Mouse (Mus musculus) gastrocnemius, postnatal 4 days (tissue): ENCODE measurements at regions not wholly inside any gene's neighbourhood (a gene's known extent, or its start where the extent isn't known, plus 50 kb on each side); places are given as distances from the start of the nearest gene placed in this dataset.

ENCODE experiments used
- DNase-seq, 2 experiments: peaks; one replicate each; pipeline ENCODE4 v3.0.0; 2021 to 2022; ENCODE audit warnings: low spot score in 2 of 2, mixed read lengths in 2 of 2

- DNase-seq = no peak
Measured at GRCm38 (mm10) chr5:51144842-51145241, 422.7 kb downstream of the Ppargc1a start.

GRCm38 (mm10) chr5:51125091-51125490, 442.4 kb downstream of the Ppargc1a start:
- DNase-seq = no peak

- no peak for DNase-seq
Measured at GRCm38 (mm10) chr5:51110006-51110405, 457.5 kb downstream of the Ppargc1a start.

- DNase-seq = no peak
Measured at GRCm38 (mm10) chr5:51108737-51109136, 458.8 kb downstream of the Ppargc1a start.

- no peak for DNase-seq
Measured at GRCm38 (mm10) chr5:51108181-51108580, 459.3 kb downstream of the Ppargc1a start.

- DNase-seq = no peak
Measured at GRCm38 (mm10) chr5:51099902-51100301, 467.6 kb downstream of the Ppargc1a start.

- DNase-seq = no peak
Measured at GRCm38 (mm10) chr5:51072674-51073468, 494.7 kb downstream of the Ppargc1a start.

GRCm38 (mm10) chr5:51072146-51072545, 495.4 kb downstream of the Ppargc1a start:
- DNase-seq = no peak

GRCm38 (mm10) chr5:51069668-51070067, 497.9 kb downstream of the Ppargc1a start:
- DNase-seq = no peak

- DNase-seq = no peak
Measured at GRCm38 (mm10) chr5:51045872-51046271, 521.7 kb downstream of the Ppargc1a start.

GRCm38 (mm10) chr5:51041541-51042217, 525.8 kb downstream of the Ppargc1a start:
- DNase-seq = no peak

- DNase-seq = peak in 1 of 2 experiments; percentile 11
Measured at GRCm38 (mm10) chr5:51040926-51041325, 526.6 kb downstream of the Ppargc1a start.

GRCm38 (mm10) chr5:51040463-51040862, 527.1 kb downstream of the Ppargc1a start:
- DNase-seq = no peak

GRCm38 (mm10) chr5:51039713-51040178, 527.8 kb downstream of the Ppargc1a start:
- no peak for DNase-seq

GRCm38 (mm10) chr5:51036450-51036990, 531.0 kb downstream of the Ppargc1a start:
- DNase-seq = no peak

GRCm38 (mm10) chr5:51028966-51029365, 538.6 kb downstream of the Ppargc1a start:
- DNase-seq = no peak

GRCm38 (mm10) chr5:50990822-50991537, 576.5 kb downstream of the Ppargc1a start:
- no peak for DNase-seq
